Mouse (Mus musculus) erythroid progenitor cell, adult 5-6 weeks (primary cell): Measurements from ENCODE around the gene Raet1e. TPM values are rescaled to one million over a fixed set of nuclear protein-coding genes. Genes with fewer than 3 reads are reported as not detected.
"Not testable (repeated sequence)": the region's sequence is repeated elsewhere in the genome, so short reads cannot be mapped to it uniquely, and the experiment has no call there.

ENCODE experiments used
- ATAC-seq: replicated peaks from 2 replicates; pipeline ENCODE4 v1.8.0; 2016; ENCODE audit warnings: moderate number of reproducible peaks, mild to moderate bottlenecking, moderate TSS enrichment, inconsistent platforms; ENCODE audit not compliant: poor library complexity, low FRiP score, severe bottlenecking
- total RNA-seq, 2 experiments: library from RNA; stranded (forward) in 1 of 2; stranded (reverse) in 1 of 2; fragments of 150-400 nt in 1 of 2; fragments of 186-747, 209-891 nt in 1 of 2; gene quantifications; 2 replicates each; pipeline versions ENCODE4 v1.2.3 to v1.2.4; 2015 to 2017; ENCODE audit warnings: low replicate concordance in 2 of 2

The Raet1e gene
- total RNA-seq, 2 experiments from 2014 or later, result not detected

DNA sequence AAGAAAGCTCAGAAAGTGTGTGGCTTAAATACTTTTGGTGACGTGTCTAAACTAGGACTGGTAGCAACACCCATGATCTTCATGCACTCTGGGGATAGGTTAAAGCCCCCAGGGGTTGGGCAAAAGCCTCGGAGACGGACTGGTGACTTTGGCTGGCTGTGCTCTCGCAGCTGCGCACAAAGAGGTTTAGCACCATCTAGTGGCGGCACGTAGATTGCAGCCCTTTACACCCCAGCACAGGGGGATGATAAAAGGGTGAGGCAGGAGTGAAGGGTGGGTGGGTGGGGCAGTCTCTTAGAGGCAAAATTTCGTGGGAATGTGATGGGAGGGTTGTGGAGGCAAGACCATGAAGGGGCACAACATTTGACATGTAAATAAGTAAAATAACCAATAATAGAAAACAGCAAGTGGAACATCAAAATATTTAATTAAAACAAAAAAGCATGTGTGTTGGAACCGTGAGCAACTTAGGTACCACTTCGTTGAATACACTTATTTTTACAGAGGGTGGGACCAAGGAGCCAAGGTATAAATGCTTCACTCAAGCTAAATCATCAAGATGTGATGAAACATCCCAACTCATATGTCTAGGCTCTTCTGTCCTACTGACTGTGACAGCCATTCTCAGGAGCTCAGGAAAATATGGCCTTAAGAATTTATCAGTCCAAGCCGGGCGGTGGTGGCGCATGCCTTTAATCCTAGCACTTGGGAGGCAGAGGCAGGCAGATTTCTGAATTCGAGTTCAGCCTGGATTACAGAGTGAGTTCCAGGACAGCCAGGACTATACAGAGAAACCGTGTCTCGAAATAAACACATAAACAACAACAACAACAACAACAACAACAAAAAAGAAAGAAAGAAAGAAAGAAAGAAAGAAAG is 5.6 kb downstream of the Raet1e start:
- not testable (repeated sequence) for ATAC-seq

DNA sequence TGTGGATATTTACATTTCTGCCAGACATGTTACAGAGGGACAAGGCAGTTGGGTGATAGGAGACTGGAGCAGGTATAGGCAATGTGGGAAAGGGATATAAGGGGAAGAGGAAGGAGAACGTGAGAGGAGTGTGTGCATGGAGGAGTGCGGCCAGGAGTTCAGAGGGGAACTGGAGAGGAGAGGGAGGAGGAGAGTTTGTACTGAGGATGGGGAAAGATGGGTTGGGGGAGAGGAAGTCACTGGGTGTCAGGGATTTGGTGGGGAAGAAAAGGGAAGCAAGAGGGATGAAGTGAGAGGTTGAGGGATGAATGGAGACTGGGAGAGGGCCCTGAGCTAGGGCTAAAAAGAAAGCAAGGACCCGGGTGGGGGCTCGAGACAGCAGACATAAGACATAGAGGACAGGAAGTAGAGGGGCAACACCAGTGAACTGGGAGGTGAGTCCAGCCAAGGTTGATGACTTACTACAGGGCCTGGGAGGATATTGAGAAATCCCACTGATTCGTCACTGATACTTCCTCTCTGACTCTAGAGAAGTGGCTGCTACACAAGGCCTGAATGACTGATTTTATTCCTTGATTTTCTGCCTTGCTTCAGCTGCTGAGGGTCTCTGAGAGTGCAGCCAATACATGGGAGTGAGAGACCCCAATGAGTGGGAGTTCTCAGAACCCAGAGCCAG is 7.1 kb downstream of the Raet1e start:
- not testable (repeated sequence) for ATAC-seq

DNA sequence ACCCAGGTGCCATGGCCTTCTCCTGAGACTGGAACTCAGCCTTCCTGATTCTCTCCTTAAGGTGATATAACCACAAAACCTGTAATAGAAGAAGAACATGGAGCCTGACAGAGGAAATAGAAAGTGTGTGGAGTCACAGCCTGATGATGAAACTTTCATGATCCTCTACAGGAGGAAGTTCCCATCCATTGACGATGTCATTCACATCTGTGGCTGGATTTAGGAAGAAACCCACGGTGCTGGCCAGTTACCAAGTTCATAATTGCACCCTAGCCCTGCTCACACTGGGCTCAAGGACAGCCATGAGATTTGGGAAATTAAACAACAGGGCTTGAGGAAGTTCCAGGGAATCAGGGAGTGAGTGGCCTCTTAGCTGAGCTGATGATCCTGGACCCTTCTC is 7.7 kb downstream of the Raet1e start:
- ATAC-seq, result not testable (repeated sequence)

DNA sequence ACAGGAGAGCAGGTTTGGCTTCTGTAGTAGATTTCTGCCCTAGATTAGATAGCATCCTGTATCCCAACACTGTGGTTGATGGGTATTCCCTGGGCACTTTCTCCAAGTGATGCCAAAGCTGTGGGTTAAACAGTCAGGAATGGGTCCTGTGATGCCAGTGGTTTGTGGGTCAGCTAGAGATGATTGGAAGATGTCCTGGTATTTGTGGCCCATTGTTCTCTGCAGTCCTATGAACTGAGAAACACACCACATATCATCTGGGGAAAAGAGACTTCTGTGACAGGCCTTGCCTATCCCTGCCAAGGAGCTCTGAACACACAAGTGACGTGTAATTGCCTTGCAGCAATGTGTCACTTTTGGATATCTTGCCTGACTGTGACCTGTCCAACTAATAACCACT is 8.7 kb downstream of the Raet1e start:
- not testable (repeated sequence) for ATAC-seq

DNA sequence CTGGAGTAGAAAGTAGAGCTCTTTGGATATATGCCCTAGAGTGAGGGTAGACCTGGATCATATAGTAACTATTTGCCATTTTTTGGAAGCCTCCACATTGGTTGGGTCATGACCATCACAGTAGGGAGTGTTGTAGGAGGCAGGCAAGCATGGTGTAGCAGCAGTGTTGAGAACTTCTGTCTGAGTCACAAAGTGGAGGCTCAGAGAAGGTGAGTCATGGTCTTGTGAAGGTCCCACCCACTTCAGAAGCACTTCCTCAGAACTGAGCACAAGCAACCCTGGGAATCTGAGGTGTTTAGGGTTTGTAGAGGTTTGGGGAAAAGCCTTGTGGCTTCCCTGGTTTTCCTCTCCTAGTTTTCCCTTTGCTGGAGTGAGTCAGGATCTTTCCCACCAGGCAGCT is 10.7 kb downstream of the Raet1e start:
- not testable (repeated sequence) for ATAC-seq

DNA sequence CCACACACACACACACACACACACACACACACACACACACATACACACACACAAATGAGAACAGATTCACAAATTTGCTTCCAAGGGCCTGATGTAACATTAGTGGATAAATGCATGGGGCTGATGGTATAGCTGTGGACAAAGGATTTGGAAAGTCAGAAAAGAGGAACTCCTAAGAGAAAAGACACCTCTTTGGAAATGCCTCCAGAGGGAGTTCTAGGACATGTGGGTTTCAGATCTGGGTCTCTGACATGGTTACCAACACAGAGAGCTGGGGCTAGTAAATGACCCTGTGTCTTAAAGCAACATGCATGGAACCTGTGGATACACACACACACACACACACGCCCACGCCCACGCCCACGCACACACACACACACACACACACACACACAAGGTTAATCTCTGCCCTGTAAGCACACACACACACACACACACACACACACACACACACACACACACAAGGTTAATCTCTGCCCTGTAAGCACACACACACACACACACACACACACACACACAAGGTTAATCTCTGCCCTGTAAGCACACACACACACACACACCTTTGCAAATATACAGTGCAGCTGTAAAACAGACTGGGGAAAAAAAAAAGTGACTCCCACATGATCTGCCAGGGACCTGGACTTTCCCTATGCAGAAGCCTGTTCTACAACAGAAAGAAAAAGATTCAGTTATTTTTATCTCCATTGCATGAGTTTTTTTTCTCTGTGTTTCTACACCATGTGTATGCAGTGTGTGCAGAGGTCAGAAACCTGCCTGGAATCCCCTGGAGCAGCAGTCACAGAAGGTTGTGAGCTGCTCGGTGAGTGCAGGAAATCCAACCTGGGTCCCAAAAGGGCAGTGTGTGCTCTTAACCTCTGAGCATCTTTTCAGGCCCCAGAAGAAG is 14.3 kb downstream of the Raet1e start:
- ATAC-seq, result not testable (repeated sequence)

DNA sequence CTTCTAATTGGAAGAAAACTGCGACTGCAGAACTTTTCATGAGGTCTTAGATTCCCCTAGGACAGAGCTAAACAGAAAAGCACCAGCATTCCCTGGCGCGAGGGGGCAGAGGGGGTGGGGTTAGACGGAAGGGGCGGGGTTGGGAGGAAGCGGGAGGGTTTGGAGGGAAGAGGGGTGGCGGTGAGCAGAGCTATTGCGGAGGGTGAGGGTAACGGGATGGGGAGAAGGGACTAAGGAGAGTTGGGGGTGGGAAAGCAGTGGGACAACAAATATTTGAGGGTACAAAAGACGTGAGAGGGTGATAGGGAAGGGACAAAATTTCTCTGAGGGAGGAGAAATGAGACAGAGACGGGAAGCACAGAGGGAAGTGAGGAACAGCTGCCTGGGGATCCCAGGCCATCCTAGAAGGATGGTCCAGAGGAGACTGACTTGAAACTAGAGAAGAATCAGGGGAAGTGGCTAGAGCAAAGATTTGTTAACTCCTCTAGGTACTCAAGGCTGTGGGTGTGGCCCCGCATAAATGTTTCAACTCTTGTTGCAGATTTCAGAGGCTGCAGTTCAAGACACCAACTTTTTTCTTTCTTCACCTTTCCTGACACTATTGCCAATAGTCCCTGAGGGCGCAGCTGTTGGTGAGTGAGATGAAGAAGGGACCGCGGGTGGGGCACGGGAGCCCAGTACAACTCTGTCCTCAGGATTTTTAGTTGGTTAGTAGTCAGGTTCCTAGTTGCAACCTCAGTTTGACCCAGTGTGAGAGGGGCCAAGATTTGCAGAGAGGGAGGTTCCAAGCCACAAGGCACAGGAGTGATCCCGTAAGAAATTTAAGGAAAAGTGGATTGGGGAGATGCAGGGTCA is 15.2 kb downstream of the Raet1e start:
- not testable (repeated sequence) for ATAC-seq

DNA sequence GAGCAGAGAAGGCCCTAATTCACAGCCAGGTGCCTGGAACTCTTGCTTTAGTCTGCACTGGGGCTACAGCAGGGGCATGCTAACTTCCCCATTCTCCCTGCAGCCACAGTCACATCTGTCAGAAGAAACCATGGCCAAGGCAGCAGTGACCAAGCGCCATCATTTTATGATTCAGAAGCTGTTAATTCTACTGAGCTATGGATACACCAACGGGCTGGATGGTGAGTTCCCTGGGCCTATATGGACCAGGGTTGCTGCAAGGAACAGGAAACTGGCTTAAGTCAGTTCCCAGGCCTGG is 15.8 kb downstream of the Raet1e start:
- not testable (repeated sequence) for ATAC-seq

DNA sequence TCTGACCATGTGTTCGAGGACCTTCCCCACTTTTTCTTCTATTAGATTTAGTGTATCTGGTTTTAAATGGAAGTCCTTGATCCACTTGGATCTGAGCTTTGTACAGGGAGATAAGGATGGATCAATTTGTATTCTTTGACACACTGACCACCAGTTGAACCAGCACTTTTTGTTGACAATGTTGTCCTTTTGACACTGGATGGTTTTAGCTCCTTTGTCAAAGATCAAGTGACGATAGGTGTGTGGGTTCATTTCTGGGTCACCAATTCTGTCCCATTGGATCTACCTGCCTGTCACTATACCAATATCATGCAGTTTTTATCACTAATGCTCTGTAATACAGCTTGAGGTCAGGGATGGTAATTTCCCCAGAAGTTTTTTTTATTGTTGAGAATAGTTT is 18.1 kb downstream of the Raet1e start:
- ATAC-seq, result not testable (repeated sequence)

DNA sequence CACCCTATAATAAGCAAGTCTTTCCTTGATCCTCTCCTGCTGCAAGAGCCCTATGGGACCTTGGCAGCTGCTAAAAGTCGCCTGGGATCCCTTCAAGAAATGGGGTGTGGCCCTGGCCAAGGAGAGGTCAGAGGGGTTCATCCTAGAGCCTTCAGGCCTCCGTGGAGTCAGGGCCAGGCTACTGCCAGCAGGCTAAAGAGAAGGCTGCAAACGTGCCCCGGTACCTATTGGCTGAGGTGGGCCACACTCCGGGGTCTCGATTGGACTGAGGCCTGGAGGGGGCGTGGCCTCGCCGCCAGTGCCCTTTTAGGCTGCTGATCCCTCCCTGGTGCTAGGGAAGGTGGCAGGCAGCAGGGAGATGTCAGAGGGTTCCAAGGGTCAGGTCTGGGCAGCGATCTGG is 32.7 kb downstream of the Raet1e start:
- ATAC-seq, result not testable (repeated sequence)

DNA sequence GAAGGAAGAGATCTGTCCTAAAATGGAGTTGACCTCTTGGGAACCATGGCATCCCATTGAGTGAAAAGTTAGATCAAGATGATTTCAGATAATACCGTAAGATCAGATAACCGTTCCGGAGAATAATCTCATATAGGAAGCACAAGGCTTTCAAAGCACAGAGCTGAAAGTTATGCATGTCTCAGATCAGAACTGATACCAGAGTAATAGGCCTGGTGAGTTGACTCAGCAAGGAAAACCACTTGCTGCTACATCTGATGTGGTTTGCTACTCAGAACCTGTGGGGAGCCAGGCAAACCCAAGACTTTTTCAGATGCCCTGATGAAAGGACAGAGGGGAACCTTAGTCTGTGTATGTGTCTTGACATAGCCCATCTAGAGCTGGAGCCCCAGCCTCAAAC is 43.0 kb downstream of the Raet1e start:
- not testable (repeated sequence) for ATAC-seq

DNA sequence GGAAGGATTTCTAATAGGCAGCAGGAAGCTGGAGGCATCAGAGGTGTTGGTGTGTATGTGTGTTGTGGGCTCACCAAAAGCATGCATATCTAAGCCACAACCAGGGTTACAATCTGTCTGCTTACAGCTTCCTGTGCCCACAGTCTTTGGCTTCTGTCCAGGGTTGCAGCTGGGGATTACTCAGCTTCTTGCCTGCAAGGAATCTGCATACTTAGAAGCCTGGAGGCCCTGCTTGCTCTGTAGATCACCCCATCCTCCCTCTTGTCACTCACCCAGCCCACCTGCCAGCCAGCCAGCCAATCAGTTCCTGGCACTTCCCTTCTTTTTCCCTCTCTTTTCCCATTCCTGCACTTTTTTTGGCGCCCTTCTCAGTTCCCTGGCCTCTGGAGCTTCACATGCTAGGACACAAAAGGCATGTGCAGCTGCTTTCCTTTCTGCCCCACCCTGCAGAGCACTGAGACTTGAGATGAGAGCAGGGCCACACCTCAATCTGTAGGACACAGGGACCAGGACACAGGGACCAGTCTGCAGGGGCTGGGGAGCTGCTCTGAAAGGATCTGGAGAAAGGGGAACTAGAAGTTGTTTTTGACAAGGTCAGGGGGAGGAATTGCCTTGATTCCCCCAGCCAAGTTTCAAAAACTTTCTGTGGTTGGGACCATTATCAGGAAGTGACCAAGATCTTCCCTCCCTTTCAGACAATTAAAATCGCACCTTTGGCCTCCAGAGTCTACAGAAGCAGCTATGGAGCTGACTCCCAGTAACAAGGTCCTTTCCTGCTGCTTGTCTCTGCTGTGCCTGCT is 44.6 kb downstream of the Raet1e start:
- ATAC-seq, result not testable (repeated sequence)

DNA sequence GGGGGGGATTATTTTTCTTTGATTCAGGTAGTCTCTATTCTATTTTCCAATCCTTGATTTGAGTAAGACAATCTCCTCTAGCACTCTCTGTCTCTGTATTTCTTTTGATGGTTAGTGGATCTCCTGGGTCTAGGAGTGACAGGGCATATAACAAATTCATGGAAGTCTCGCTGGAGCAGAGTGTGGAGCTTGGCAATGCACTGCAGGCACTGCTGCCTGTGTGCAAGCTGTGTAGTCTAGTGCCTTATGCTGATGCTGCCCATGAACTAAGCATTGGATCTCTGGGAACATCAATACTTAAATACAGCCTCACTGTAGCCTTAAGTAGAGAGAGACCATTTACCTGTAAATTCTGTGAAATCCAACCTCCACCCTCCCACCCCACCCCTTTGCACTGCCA is 48.1 kb downstream of the Raet1e start:
- not testable (repeated sequence) for ATAC-seq

DNA sequence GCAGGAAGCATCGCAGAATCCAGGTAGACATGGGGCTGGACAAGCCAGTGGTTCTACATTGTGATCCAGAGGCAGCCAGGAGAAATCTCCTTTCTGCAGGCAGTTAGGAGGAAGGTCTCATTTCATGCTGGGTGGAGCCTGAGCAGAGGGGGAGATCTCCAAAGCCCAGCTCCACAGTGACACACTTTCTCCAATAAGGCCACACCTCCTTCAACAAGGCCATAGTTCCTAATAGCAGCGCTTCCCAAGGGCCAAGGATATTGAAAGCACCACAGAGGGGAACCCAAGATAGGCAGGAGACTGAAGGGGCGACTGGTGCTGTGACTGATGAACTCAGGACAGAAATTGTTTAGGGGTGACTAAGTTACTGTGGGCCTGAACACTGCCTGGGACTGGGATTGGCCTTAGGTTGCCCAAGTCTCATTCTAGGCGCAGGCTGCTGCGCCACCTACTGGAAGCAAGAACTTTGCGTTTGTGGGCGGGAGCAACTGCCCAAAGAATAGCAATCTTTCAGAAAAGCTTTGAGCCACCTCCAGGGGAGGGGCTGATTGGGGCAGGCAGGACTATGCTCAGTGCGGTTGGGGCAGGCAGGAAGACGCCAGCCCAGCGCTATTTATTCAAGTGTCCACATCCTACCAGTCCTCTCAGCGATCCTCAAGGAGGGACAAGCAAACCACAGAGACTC is 53.8 kb downstream of the Raet1e start:
- ATAC-seq, result not testable (repeated sequence)

DNA sequence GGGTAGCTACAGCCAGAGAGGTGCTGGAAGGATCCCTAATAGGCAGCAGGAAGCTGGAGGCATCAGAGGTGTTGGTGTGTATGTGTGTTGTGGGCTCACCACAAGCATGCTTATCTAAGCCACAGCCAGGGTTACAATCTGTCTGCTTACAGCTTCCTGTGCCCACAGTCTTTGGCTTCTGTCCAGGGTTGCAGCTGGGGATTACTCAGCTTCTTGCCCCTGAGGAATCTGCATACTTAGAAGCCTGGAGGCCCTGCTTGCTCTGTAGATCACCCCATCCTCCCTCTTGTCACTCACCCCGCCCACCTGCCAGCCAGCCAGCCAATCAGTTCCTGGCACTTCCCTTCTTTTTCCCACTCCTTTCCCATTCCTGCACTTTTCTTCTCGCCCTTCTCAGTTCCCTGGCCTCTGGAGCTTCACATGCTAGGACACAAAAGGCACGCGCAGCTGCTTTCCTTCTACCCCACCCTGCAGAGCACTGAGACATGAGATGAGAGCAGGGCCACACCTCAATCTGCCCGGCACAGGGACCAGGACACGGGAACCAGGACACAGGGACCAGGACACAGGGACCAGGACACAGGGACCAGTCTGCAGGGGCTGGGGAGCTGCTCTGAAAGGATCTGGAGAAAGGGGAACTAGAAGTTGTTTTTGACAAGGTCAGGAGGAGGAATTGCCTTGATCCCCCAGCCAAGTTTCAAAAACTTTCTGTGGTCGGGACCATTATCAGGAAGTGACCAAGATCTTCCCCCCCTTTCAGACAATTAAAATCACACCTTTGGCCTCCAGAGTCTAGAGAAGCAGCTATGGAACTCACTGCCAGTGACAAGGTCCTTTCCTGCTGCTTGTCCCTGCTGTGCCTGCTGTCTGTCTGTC is 65.3 kb downstream of the Raet1e start:
- ATAC-seq, result not testable (repeated sequence)

DNA sequence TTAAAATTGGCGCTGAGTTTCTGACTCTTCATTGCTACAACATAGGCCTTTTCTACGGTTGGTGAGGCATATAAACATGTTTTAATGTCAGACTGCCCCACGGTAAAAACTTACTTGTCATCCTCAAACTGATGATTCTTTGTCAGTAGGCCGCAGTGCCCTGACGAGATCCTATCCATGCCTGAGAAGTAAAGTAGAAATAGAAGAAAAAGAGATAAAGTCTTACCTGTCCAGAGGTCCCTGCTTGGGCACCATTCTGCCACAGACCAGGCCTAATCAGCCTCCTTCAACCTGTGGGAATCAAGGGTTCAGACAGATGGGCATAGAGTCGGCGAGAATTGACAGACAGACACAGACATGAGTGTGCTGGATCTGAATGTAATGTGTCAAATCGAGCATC is 106.7 kb downstream of the Raet1e start:
- no peak for ATAC-seq
